Mouse (Mus musculus): ENCODE measurements around the gene Fam186a.
"Not testable (repeated sequence)": the region's sequence is repeated elsewhere in the genome, so short reads cannot be mapped to it uniquely, and the experiment has no call there.

Fam186a gene

GRCm38 (mm10) chr15:99934501-99934900 lies 32.4 kb downstream of the Fam186a start:
- DNase-seq (ENCODE audit: low spot score in 2 of 2), result no peak

GRCm38 (mm10) chr15:99931231-99931630 lies 35.6 kb downstream of the Fam186a start:
- no peak for DNase-seq (ENCODE audit: low spot score in 2 of 2)

GRCm38 (mm10) chr15:99919601-99920158 lies 47.2 kb downstream of the Fam186a start:
- no peak for DNase-seq (ENCODE audit: low spot score in 2 of 2)

- DNase-seq (ENCODE audit: low spot score in 2 of 2), result no peak
Observed at GRCm38 (mm10) chr15:99917264-99917663, 49.6 kb downstream of the Fam186a start.

GRCm38 (mm10) chr15:99914613-99915012 lies 52.2 kb downstream of the Fam186a start:
- no peak for DNase-seq (ENCODE audit: low spot score in 2 of 2)

GRCm38 (mm10) chr15:99911785-99912184 lies 55.1 kb downstream of the Fam186a start:
- no peak for DNase-seq (ENCODE audit: low spot score in 2 of 2)

- DNase-seq (ENCODE audit: low spot score in 2 of 2), result peak in 1 of 2 experiments; percentile 43
Observed at GRCm38 (mm10) chr15:99909339-99909996, 57.4 kb downstream of the Fam186a start.

- DNase-seq (ENCODE audit: low spot score in 2 of 2), result no peak
Observed at GRCm38 (mm10) chr15:99907514-99907913, 59.3 kb downstream of the Fam186a start.

- no peak for DNase-seq (ENCODE audit: low spot score in 2 of 2)
Observed at GRCm38 (mm10) chr15:99907041-99907440, 59.8 kb downstream of the Fam186a start.

GRCm38 (mm10) chr15:99904841-99905240 lies 62.0 kb downstream of the Fam186a start:
- no peak for DNase-seq (ENCODE audit: low spot score in 2 of 2)

GRCm38 (mm10) chr15:99904333-99904732 lies 62.5 kb downstream of the Fam186a start:
- DNase-seq (ENCODE audit: low spot score in 2 of 2), result peak in 1 of 2 experiments; percentile 42

GRCm38 (mm10) chr15:99903227-99903626 lies 63.6 kb downstream of the Fam186a start:
- no peak for DNase-seq (ENCODE audit: low spot score in 2 of 2)

- DNase-seq (ENCODE audit: low spot score in 2 of 2), result no peak
Observed at GRCm38 (mm10) chr15:99902786-99903185, 64.1 kb downstream of the Fam186a start.

- DNase-seq (ENCODE audit: low spot score in 2 of 2), result no peak
Observed at GRCm38 (mm10) chr15:99896621-99897020, 70.2 kb downstream of the Fam186a start.

- DNase-seq (ENCODE audit: low spot score in 2 of 2), result no peak
Observed at GRCm38 (mm10) chr15:99891355-99891754, 75.5 kb downstream of the Fam186a start.

GRCm38 (mm10) chr15:99890412-99891236 lies 76.2 kb downstream of the Fam186a start:
- DNase-seq (ENCODE audit: low spot score in 2 of 2), result peak in 1 of 2 experiments; percentile 18

GRCm38 (mm10) chr15:99889275-99889874 lies 77.5 kb downstream of the Fam186a start:
- no peak for DNase-seq (ENCODE audit: low spot score in 2 of 2)

GRCm38 (mm10) chr15:99887130-99887529 lies 79.7 kb downstream of the Fam186a start:
- not testable (repeated sequence) for DNase-seq (ENCODE audit: low spot score in 2 of 2)

GRCm38 (mm10) chr15:99884038-99884437 lies 82.8 kb downstream of the Fam186a start:
- no peak for DNase-seq (ENCODE audit: low spot score in 2 of 2)

- no peak for DNase-seq (ENCODE audit: low spot score in 2 of 2)
Observed at GRCm38 (mm10) chr15:99878541-99878940, 88.3 kb downstream of the Fam186a start.

- peak; percentile 41 to 84 for DNase-seq (ENCODE audit: low spot score in 2 of 2)
Observed at GRCm38 (mm10) chr15:99875334-99875869, 91.5 kb downstream of the Fam186a start, which contains the start of gene Lima1. Lima1 (minus strand) TSS chr15:99875456.
